Mouse (Mus musculus): ENCODE results near the gene Rap1gap. TPM values are rescaled to one million over a fixed set of nuclear protein-coding genes. Genes with fewer than 3 reads are reported as not detected.

The Rap1gap gene
- polyA plus RNA-seq, 1 experiment from 2014 or later: 59.1 TPM

GRCm38 (mm10) chr4:137737760-137738159 lies 73.2 kb downstream of the Rap1gap start:
- WGBS: 49% methylated on average over 3 of the region's 3 CpGs
- no peak overlapping the region for H3K9ac ChIP-seq

GRCm38 (mm10) chr4:137739151-137739923 lies 74.8 kb downstream of the Rap1gap start:
- Histone ChIP-seq H3K4me2 (peak overlapping the region; percentile 21; the same call in 1 of the 2 replicates), H3K27me3 (replicated peaks) (no peaks in the 10 kb centered on the region), H3K4me3 (replicated peaks) (no peak overlapping the region), H3K36me3 (no peaks in the 10 kb centered on the region), H3K9ac (no peak overlapping the region), H3K27ac (no peak overlapping the region), H3K9me3 (no peaks in the 10 kb centered on the region), H3K4me1 (peaks cover 7% of the 10 kb centered on the region)
- peak; percentile 36; the same call in 1 of the 2 replicates for ATAC-seq (ENCODE audit: insufficient read depth, low FRiP score, low read depth)
- 51% methylated on average over 9 of the region's 9 CpGs for WGBS

More at GRCm38 (mm10) chr4:137737760-137738159, 73.2 kb downstream of the Rap1gap start:
- Histone ChIP-seq H3K4me2 (no peak overlapping the region), H3K27ac (no peak overlapping the region), H3K4me1 (peaks cover 7% of the 10 kb centered on the region), H3K27me3 (replicated peaks) (no peaks in the 10 kb centered on the region), H3K36me3 (no peaks in the 10 kb centered on the region), H3K4me3 (replicated peaks) (no peak overlapping the region), H3K9me3 (no peaks in the 10 kb centered on the region)
- no peak for ATAC-seq (ENCODE audit: insufficient read depth, low FRiP score, low read depth)

GRCm38 (mm10) chr4:137740350-137740749 lies 75.8 kb downstream of the Rap1gap start:
- H3K27ac ChIP-seq: no peak overlapping the region
- no peaks in the 10 kb centered on the region for H3K27me3 ChIP-seq (replicated peaks)
- no peak overlapping the region for H3K9ac ChIP-seq
- H3K36me3 ChIP-seq: no peaks in the 10 kb centered on the region
- 80% methylated on average over 7 of the region's 7 CpGs for WGBS
- H3K9me3 ChIP-seq: no peaks in the 10 kb centered on the region
- no peak overlapping the region for H3K4me2 ChIP-seq
- no peak overlapping the region for H3K4me3 ChIP-seq (replicated peaks)
- H3K4me1 ChIP-seq: peaks cover 7% of the 10 kb centered on the region
- no peak for ATAC-seq (ENCODE audit: insufficient read depth, low FRiP score, low read depth)

- no peak for ATAC-seq (ENCODE audit: insufficient read depth, low FRiP score, low read depth)
- no peak overlapping the region for H3K9ac ChIP-seq
- no peak overlapping the region for H3K27ac ChIP-seq
- no peaks in the 10 kb centered on the region for H3K9me3 ChIP-seq
- no peak overlapping the region for H3K4me3 ChIP-seq (replicated peaks)
- H3K36me3 ChIP-seq: no peaks in the 10 kb centered on the region
- no peak overlapping the region for H3K4me2 ChIP-seq
- no peaks in the 10 kb centered on the region for H3K4me1 ChIP-seq
- no peaks in the 10 kb centered on the region for H3K27me3 ChIP-seq (replicated peaks)
- WGBS: 63% methylated on average over 7 of the region's 7 CpGs
Observed at GRCm38 (mm10) chr4:137743791-137744190, 79.3 kb downstream of the Rap1gap start.

- no peak for ATAC-seq (ENCODE audit: insufficient read depth, low FRiP score, low read depth)
- Histone ChIP-seq H3K36me3 (no peaks in the 10 kb centered on the region), H3K9me3 (no peaks in the 10 kb centered on the region), H3K4me1 (no peaks in the 10 kb centered on the region), H3K4me2 (no peak overlapping the region), H3K27me3 (replicated peaks) (no peaks in the 10 kb centered on the region), H3K4me3 (replicated peaks) (no peak overlapping the region), H3K9ac (no peak overlapping the region), H3K27ac (no peak overlapping the region)
- WGBS: 60% methylated on average over 13 of the region's 13 CpGs
Observed at GRCm38 (mm10) chr4:137744433-137744918, 80.0 kb downstream of the Rap1gap start.

GRCm38 (mm10) chr4:137747091-137747490 lies 82.6 kb downstream of the Rap1gap start:
- WGBS: 79% methylated on average over 9 of the region's 9 CpGs
- ATAC-seq (ENCODE audit: insufficient read depth, low FRiP score, low read depth): no peak
- Histone ChIP-seq H3K4me1 (peaks cover 9% of the 10 kb centered on the region), H3K27ac (no peak overlapping the region), H3K27me3 (replicated peaks) (no peaks in the 10 kb centered on the region), H3K4me3 (replicated peaks) (no peak overlapping the region), H3K36me3 (no peaks in the 10 kb centered on the region), H3K9me3 (no peaks in the 10 kb centered on the region), H3K4me2 (no peak overlapping the region), H3K9ac (no peak overlapping the region)

- Histone ChIP-seq H3K4me3 (replicated peaks) (no peak overlapping the region), H3K4me2 (no peak overlapping the region), H3K27ac (no peak overlapping the region), H3K27me3 (replicated peaks) (no peaks in the 10 kb centered on the region), H3K9ac (no peak overlapping the region), H3K4me1 (peaks cover 13% of the 10 kb centered on the region), H3K9me3 (no peaks in the 10 kb centered on the region), H3K36me3 (no peaks in the 10 kb centered on the region)
- WGBS: 73% methylated on average over 5 of the region's 5 CpGs
- ATAC-seq (ENCODE audit: insufficient read depth, low FRiP score, low read depth): no peak
Observed at GRCm38 (mm10) chr4:137747590-137747989, 83.1 kb downstream of the Rap1gap start.

GRCm38 (mm10) chr4:137748726-137749125 lies 84.2 kb downstream of the Rap1gap start:
- no peak overlapping the region for H3K4me3 ChIP-seq (replicated peaks)
- 56% methylated on average over 4 of the region's 4 CpGs for WGBS
- peaks cover 13% of the 10 kb centered on the region for H3K4me1 ChIP-seq
- H3K9ac ChIP-seq: no peak overlapping the region
- no peak for ATAC-seq (ENCODE audit: insufficient read depth, low FRiP score, low read depth)
- no peaks in the 10 kb centered on the region for H3K27me3 ChIP-seq (replicated peaks)
- H3K4me2 ChIP-seq: no peak overlapping the region
- H3K27ac ChIP-seq: no peak overlapping the region
- H3K9me3 ChIP-seq: no peaks in the 10 kb centered on the region
- no peaks in the 10 kb centered on the region for H3K36me3 ChIP-seq

GRCm38 (mm10) chr4:137749680-137750079 lies 85.2 kb downstream of the Rap1gap start:
- no peak overlapping the region for H3K9ac ChIP-seq
- peaks cover 13% of the 10 kb centered on the region for H3K4me1 ChIP-seq
- no peak for ATAC-seq (ENCODE audit: insufficient read depth, low FRiP score, low read depth)
- no peaks in the 10 kb centered on the region for H3K36me3 ChIP-seq
- H3K4me2 ChIP-seq: no peak overlapping the region
- H3K27me3 ChIP-seq (replicated peaks): no peaks in the 10 kb centered on the region
- 66% methylated on average over 9 of the region's 9 CpGs for WGBS
- no peak overlapping the region for H3K27ac ChIP-seq
- no peak overlapping the region for H3K4me3 ChIP-seq (replicated peaks)
- no peaks in the 10 kb centered on the region for H3K9me3 ChIP-seq

- H3K4me3 ChIP-seq (replicated peaks): no peak overlapping the region
- H3K36me3 ChIP-seq: no peaks in the 10 kb centered on the region
- 62% methylated on average over 9 of the region's 9 CpGs for WGBS
- peaks cover 13% of the 10 kb centered on the region for H3K4me1 ChIP-seq
- no peaks in the 10 kb centered on the region for H3K9me3 ChIP-seq
- H3K27me3 ChIP-seq (replicated peaks): no peaks in the 10 kb centered on the region
- H3K4me2 ChIP-seq: no peak overlapping the region
- H3K9ac ChIP-seq: no peak overlapping the region
- H3K27ac ChIP-seq: no peak overlapping the region
- no peak for ATAC-seq (ENCODE audit: insufficient read depth, low FRiP score, low read depth)
Observed at GRCm38 (mm10) chr4:137750121-137750520, 85.6 kb downstream of the Rap1gap start.

GRCm38 (mm10) chr4:137751310-137751709 lies 86.8 kb downstream of the Rap1gap start:
- Histone ChIP-seq H3K4me1 (peaks cover 13% of the 10 kb centered on the region), H3K9ac (no peak overlapping the region), H3K4me3 (replicated peaks) (no peak overlapping the region), H3K27me3 (replicated peaks) (no peaks in the 10 kb centered on the region), H3K4me2 (no peak overlapping the region), H3K36me3 (no peaks in the 10 kb centered on the region), H3K9me3 (no peaks in the 10 kb centered on the region), H3K27ac (peak overlapping the region; percentile 72; the same call in 1 of the 2 replicates)
- ATAC-seq (ENCODE audit: insufficient read depth, low FRiP score, low read depth): peak; percentile 88
- 50% methylated on average over 8 of the region's 8 CpGs for WGBS

- no peaks in the 10 kb centered on the region for H3K9me3 ChIP-seq
Observed at GRCm38 (mm10) chr4:137751717-137752116, 87.2 kb downstream of the Rap1gap start.

More at GRCm38 (mm10) chr4:137751717-137752116, 87.2 kb downstream of the Rap1gap start:
- peaks cover 13% of the 10 kb centered on the region for H3K4me1 ChIP-seq
- WGBS: 43% methylated on average over 9 of the region's 9 CpGs
- no peak overlapping the region for H3K4me3 ChIP-seq (replicated peaks)
- no peaks in the 10 kb centered on the region for H3K27me3 ChIP-seq (replicated peaks)
- 0 out of 2 replicates have a peak, but pooled peaks have one; percentile 17 for ATAC-seq (ENCODE audit: insufficient read depth, low FRiP score, low read depth)
- H3K9ac ChIP-seq: no peak overlapping the region
- no peak overlapping the region for H3K4me2 ChIP-seq
- H3K36me3 ChIP-seq: no peaks in the 10 kb centered on the region
- peak overlapping the region; percentile 72; the same call in 1 of the 2 replicates for H3K27ac ChIP-seq

Measured in stomach, embryonic 15.5 days (tissue).